Mouse (Mus musculus) lung, postnatal 0 days (tissue): Measurements from ENCODE around the gene Elmsan1.

Experiments
- CTCF ChIP-seq: IDR thresholded peaks from 2 replicates; pipeline ENCODE4 v1.5.1; 2016; ENCODE audit warnings: antibody characterized with exemption, mild to moderate bottlenecking
- EP300 ChIP-seq: IDR thresholded peaks from 2 replicates; pipeline ENCODE4 v1.6.1; 2016; ENCODE audit warnings: antibody characterized with exemption, mild to moderate bottlenecking, control low read depth

GRCm38 (mm10) chr12:84119584-84119983, 99.1 kb downstream of the Elmsan1 start:
- no peak for TF ChIP-seq CTCF
- no peak for TF ChIP-seq EP300
